Mouse (Mus musculus): ENCODE data around the gene Lars2.

DNA sequence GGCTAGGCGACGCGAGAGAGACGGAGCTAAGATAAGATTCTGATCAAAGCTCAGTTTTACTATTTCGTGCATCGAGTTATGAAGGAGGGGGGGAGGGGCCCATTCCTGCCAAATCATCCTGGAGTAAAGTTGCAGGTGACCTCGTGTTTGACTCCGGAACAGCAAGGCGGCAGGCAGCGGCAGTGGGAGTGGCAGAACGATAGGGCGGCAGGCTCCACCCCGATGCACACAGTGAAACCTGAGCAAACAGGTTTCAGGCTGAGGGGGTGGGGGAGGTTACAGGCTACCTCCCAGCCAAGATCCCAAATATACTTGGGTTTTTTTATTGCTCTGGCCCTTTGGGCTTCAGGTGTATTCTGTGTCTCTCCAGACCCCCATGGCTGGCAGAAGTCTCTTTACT, 129.9 kb downstream of the Lars2 start:
- TF ChIP-seq POLR2A (IDR thresholded peaks at IDR 0.05; ENCODE audit: low read depth, low read length) (no peak), CTCF (IDR thresholded peaks at IDR 0.05; ENCODE audit: extremely low read depth, insufficient read depth, insufficient read length, insufficient replicate concordance) (no peak)

Measured in spleen, adult 2 months (tissue).